Mouse (Mus musculus): ENCODE results near the gene Adam30.

DNA sequence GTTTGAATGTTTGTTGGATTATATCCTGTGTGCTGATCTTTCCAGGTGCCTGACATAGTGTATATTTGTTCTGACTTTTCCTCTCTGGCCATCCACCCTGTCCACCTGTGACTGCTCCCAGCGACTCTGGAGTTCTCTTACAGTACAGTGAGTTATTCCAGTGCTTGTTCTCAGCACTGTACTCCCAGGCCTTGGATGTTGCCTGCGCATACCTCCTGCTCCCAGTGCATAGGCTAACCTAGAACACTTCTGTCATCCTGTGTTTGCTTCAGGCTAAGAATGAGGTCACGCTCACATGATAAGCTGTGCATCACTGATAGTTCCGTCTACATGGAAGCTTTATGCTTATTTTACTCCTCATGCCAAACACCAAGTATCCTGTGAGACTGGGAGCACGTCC lies 31.7 kb upstream of the Adam30 start:
- TF ChIP-seq CTCF (IDR thresholded peaks at IDR 0.05) (no peak), EP300 (IDR thresholded peaks at IDR 0.05; ENCODE audit: insufficient read depth, low read depth, low read length) (no peak)
